Mouse (Mus musculus) brain, embryonic 14.5 days (tissue): Measurements from ENCODE around the gene Uba3.

Experiments used
- CTCF ChIP-seq: fragments of 200-500 bp; IDR thresholded peaks from 2 replicates; pipeline ENCODE4 v1.5.1; 2012; ENCODE audit warnings: inconsistent platforms, mild to moderate bottlenecking, moderate library complexity, borderline replicate concordance; ENCODE audit not compliant: insufficient read depth, insufficient read length; ENCODE audit errors: extremely low read depth
- POLR2A ChIP-seq: fragments of 200-500 bp; IDR thresholded peaks from 2 replicates; pipeline ENCODE4 v1.6.1; 2012; ENCODE audit warnings: mild to moderate bottlenecking, inconsistent platforms, borderline replicate concordance; ENCODE audit not compliant: poor library complexity, insufficient read depth, insufficient read length, severe bottlenecking; ENCODE audit errors: extremely low read depth

- TF ChIP-seq CTCF (no peak), POLR2A (no peak)
Measured at GRCm38 (mm10) chr6:97207085-97207484, 1.6 kb upstream of the Uba3 start.
